Mouse (Mus musculus) heart, embryonic 10.5 days (tissue): Measurements from ENCODE around the gene Pthlh. TPM values are rescaled to one million over a fixed set of nuclear protein-coding genes. Genes with fewer than 3 reads are reported as not detected.

Experiments
- DNase-seq: peaks from one replicate; pipeline ENCODE4 v3.0.0-alpha.2; 2017; ENCODE audit warnings: low spot score
- H3K27ac ChIP-seq: fragments of 300-500 bp; sonication (generic); 2 replicates; pipeline ENCODE4 v1.5.1; 2016; ENCODE audit warnings: mild to moderate bottlenecking
- H3K27me3 ChIP-seq: fragments of 300-500 bp; sonication (generic); 2 replicates; pipeline ENCODE4 v1.6.1; 2016; ENCODE audit warnings: mild to moderate bottlenecking; ENCODE audit not compliant: poor library complexity, insufficient read depth, severe bottlenecking
- H3K36me3 ChIP-seq: fragments of 300-500 bp; sonication (generic); 2 replicates; pipeline ENCODE4 v1.6.1; 2016; ENCODE audit warnings: mild to moderate bottlenecking, moderate library complexity
- H3K4me1 ChIP-seq: fragments of 300-500 bp; sonication (generic); 2 replicates; pipeline ENCODE4 v1.6.1; 2016; ENCODE audit warnings: mild to moderate bottlenecking
- H3K4me3 ChIP-seq: fragments of 300-500 bp; sonication (generic); 2 replicates; pipeline ENCODE4 v1.5.1; 2016; ENCODE audit warnings: mild to moderate bottlenecking, moderate library complexity
- H3K9me3 ChIP-seq: fragments of 300-500 bp; sonication (generic); 2 replicates; pipeline ENCODE4 v1.6.1; 2016; ENCODE audit warnings: mild to moderate bottlenecking, moderate library complexity
- WGBS: fragments of 180-500 bp; shearing (Covaris S2); methylation state at CpG from one replicate; pipeline ENCODE4 v1.1.7; 2016; 5-methylcytosine and 5-hydroxymethylcytosine counted together
- polyA plus RNA-seq: library from polyadenylated mRNA; unstranded; fragments of >200 nt; fragmentation: Nextera tagmentation; extraction: Ambion mirVana; gene quantifications from 2 replicates; pipeline ENCODE4 v1.2.1, GENCODE M21; 2016

The Pthlh gene
- polyA plus RNA-seq, 1 experiment from 2014 or later: 0.73 TPM

DNA sequence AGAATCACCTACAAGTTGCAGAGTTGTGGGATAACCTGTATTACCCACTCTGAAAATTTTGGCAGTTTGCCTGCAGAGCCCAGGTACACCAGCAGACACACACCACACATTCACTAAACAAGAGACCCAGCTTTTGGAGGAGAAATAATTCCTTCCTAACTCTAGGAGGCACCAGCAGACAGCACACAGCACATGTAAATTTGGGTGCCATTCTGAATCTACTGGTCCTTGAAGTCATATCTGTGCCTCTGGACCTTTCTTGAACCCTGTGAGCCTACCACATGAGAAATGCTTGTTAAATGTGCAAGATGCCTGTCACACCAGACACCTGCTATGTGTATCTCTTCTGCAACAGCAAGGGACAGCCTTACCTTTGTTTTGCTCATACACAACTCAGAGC lies 19.7 kb downstream of the Pthlh start:
- Histone ChIP-seq H3K4me3 (no peak overlapping the region), H3K9me3 (no peaks in the 10 kb centered on the region), H3K27me3 (no peaks in the 10 kb centered on the region), H3K27ac (no peak overlapping the region), H3K4me1 (no peaks in the 10 kb centered on the region), H3K36me3 (no peaks in the 10 kb centered on the region)
- DNase-seq: no peak

DNA sequence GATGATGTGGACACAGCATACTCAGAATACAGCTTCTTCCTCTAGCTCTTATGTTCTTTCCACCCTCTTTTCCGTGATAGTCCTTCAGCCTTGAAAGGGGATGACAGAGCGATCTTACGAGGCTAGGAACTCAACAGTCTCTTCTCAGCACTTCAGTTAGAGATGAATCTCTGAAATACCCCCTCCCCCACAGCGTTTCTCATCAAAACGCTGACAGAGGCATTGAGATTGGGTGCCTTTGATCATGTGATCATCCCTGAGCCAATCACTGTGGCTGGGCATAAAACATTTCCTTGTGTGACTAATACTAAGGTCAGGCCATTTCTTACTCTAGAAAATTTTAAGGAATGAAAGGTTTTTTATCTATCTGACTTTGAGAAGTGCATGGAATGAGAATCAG lies 20.3 kb downstream of the Pthlh start:
- Histone ChIP-seq H3K4me1 (no peaks in the 10 kb centered on the region), H3K9me3 (no peaks in the 10 kb centered on the region), H3K27me3 (no peaks in the 10 kb centered on the region), H3K4me3 (no peak overlapping the region), H3K27ac (no peak overlapping the region), H3K36me3 (no peaks in the 10 kb centered on the region)
- 39% methylated on average over 5 of the region's 5 CpGs for WGBS
- DNase-seq: no peak

DNA sequence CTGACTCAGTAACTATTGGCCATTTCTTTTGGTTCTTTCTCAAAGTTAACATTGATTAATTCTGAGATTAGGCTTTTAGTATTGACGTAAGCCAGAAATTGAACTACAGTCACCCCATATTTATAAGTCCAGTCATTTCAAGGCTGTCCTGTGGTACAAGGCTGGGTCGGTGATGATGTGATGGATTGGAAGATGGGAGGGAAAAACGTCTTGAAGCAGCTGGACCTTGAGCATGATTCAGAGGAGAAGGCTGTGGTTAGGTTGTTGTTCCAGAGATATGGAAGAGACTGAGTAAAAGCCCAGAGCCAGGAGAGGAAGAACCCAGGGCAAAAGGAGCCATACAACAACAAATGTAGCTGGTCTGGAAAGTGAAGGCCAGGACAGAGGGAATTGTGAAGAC lies 22.4 kb downstream of the Pthlh start:
- Histone ChIP-seq H3K4me1 (no peaks in the 10 kb centered on the region), H3K4me3 (no peak overlapping the region), H3K9me3 (no peaks in the 10 kb centered on the region), H3K27me3 (no peaks in the 10 kb centered on the region), H3K27ac (no peak overlapping the region), H3K36me3 (no peaks in the 10 kb centered on the region)
- WGBS: 73% methylated on average over 3 of the region's 3 CpGs
- DNase-seq: no peak

DNA sequence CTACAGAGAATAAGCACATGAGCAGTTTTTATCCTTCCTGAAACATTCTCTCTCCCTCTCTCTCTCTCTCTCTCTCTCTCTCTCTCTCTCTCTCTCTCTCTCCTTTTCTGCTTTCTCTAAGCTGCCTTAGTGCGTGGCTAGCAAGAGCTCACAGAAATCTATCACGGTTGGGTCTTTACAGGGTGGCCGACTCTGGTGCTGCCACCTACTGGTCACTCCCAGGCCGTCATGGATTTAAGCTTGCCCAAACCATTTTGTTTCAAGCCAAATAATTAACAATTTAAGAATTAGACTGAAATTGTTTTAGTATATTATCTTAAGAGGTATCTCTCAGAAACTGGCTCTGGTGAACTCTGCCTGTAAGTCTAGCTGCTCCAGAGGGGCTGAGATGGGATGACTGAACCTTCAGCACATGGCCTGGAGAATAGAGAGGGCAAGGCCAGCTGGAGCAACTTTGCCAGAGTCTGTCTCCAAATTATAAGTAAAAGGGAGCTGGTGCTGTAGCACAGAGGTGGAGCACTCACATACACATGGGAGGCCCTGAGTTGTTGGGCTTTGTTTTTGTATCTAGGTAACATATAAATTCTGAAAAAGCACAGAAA lies 23.7 kb downstream of the Pthlh start:
- DNase-seq: no peak
- Histone ChIP-seq H3K4me1 (no peaks in the 10 kb centered on the region), H3K36me3 (no peaks in the 10 kb centered on the region), H3K27me3 (no peaks in the 10 kb centered on the region), H3K9me3 (no peaks in the 10 kb centered on the region), H3K4me3 (no peak overlapping the region), H3K27ac (no peak overlapping the region)
- WGBS: 0% methylated on average over 4 of the region's 4 CpGs

DNA sequence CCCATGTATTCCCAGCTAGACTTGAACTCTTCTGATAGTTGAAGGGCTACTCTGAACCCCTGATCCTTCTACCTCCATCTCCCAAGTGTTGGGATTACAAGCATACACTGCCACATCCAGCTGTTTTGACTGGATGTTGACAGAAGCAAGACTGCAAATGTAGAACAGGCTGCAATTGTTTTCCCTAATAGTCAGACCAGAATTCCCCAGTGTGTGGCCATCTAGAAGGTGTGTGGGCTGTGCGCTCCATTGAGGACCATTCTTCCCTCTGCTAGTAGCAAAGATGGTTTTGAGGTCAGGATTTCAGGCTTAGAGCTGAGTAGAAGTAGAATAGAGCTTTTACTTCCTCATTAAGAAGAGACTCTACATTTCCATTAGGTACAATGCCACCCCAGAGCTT lies 37.3 kb downstream of the Pthlh start:
- Histone ChIP-seq H3K27ac (no peak overlapping the region), H3K27me3 (no peaks in the 10 kb centered on the region), H3K4me1 (no peaks in the 10 kb centered on the region), H3K9me3 (no peaks in the 10 kb centered on the region), H3K4me3 (no peak overlapping the region), H3K36me3 (no peaks in the 10 kb centered on the region)
- 86% methylated on average over 1 of the region's 1 CpGs for WGBS
- DNase-seq: no peak

DNA sequence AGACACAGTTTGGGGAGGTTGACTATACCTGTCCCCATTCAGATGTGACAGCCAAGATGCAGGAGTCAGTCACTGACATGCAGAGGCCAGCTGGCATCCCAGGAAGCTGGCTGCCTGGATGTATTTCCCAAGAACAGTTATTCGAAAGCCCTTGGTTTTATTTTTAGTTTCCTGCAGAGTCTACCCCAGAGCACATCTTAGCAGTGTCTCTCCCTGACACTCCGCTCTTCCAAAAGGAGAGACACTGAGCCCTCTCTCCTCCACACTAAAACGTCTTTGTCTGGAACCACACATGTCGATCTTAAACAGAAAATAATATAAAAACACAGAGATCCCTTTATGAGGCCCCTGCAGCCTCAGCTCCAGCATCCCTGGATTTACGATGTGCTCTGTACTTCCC lies 44.9 kb downstream of the Pthlh start:
- no peak for DNase-seq
- WGBS: 74% methylated on average over 5 of the region's 5 CpGs

DNA sequence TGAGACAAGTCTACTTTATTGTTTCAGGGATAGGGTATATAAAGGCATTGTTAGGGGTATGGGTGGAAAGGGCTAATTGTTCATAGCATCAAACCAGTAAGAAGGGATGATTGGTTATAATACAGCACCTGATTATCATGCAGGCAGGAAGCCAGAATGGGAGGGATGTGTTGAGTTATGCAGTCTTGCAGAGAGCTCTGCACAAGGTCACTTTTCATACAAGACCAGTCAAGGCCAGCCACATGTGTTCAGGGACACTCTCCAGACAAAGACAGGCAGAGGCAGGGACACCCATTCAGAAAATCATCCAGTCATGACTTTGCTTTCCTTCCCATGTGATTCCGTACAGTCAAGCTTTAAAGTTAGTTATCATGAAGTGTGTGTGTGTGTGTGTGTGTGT lies 47.8 kb downstream of the Pthlh start:
- no peak for DNase-seq
- Histone ChIP-seq H3K36me3 (no peaks in the 10 kb centered on the region), H3K27me3 (no peaks in the 10 kb centered on the region), H3K27ac (no peak overlapping the region), H3K9me3 (no peaks in the 10 kb centered on the region), H3K4me3 (no peak overlapping the region), H3K4me1 (no peaks in the 10 kb centered on the region)
- 87% methylated on average over 1 of the region's 1 CpGs for WGBS

More for the DNA sequence above, 44.9 kb downstream of the Pthlh start:
- no peaks in the 10 kb centered on the region for H3K27me3 ChIP-seq
- H3K4me3 ChIP-seq: no peak overlapping the region
- no peak overlapping the region for H3K27ac ChIP-seq
- no peaks in the 10 kb centered on the region for H3K9me3 ChIP-seq
- H3K4me1 ChIP-seq: no peaks in the 10 kb centered on the region
- H3K36me3 ChIP-seq: no peaks in the 10 kb centered on the region

DNA sequence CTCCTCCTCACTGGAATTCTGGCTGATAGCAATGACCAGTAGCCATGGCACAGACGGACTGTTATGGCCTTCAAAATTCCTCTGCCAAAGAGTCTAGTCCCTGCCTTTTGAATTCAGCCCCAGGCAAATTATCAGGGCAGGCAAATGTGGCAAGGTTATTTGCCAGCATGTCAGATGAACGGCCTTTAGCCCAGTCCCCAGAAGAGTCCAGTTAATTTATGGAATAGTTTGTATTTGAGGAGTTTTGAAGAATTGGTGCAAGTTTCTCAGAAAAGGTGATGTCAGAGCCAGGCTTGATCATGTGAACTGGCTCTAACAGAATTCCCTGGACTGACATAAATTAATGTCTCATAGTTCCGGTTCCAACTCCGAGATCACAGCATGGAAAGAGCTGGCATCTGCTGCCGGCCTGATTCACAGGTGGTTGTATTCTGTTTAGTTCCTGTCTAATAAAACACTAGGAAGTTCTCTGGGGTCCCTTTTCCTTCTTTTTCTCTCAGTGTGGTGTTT lies 56.1 kb downstream of the Pthlh start:
- Histone ChIP-seq H3K4me1 (no peaks in the 10 kb centered on the region), H3K9me3 (no peaks in the 10 kb centered on the region), H3K27ac (no peak overlapping the region), H3K36me3 (no peaks in the 10 kb centered on the region), H3K27me3 (no peaks in the 10 kb centered on the region), H3K4me3 (no peak overlapping the region)
- no peak for DNase-seq
- WGBS: 84% methylated on average over 5 of the region's 5 CpGs

Other genes starting within 250 kb of the Pthlh start
- gene Rep15, start 231.6 kb downstream of the Pthlh start, polyA plus RNA-seq: 1.4 TPM in 2 replicates
- 129 and 136 TPM in 2 replicates for gene Mrps35, start 221.4 kb downstream of the Pthlh start, polyA plus RNA-seq
- gene Mansc4, start 177.2 kb downstream of the Pthlh start, polyA plus RNA-seq: 0.59 TPM in 1 of 2 replicates, not detected in the other
- 5.2 and 5.7 TPM in 2 replicates for gene Klhl42, start 172.8 kb downstream of the Pthlh start, polyA plus RNA-seq
- gene Ccdc91, start 211.6 kb upstream of the Pthlh start, polyA plus RNA-seq: 21.8 and 24.6 TPM in 2 replicates